Mouse (Mus musculus): ENCODE results near the gene Stx11.
"Not testable (repeated sequence)": the region's sequence is repeated elsewhere in the genome, so short reads cannot be mapped to it uniquely, and the experiment has no call there.

Stx11 gene

GRCm38 (mm10) chr10:12961546-12961945, 2.6 kb downstream of the Stx11 start:
- peak; percentile 45 for DNase-seq (ENCODE audit: low read depth, low spot score)

- DNase-seq (ENCODE audit: low read depth, low spot score): no peak
Measured at GRCm38 (mm10) chr10:12957271-12957670, 6.8 kb downstream of the Stx11 start.

GRCm38 (mm10) chr10:12955831-12956230, 8.3 kb downstream of the Stx11 start:
- no peak for DNase-seq (ENCODE audit: low read depth, low spot score)

GRCm38 (mm10) chr10:12951358-12951757, 12.7 kb downstream of the Stx11 start:
- DNase-seq (ENCODE audit: low read depth, low spot score): not testable (repeated sequence)

GRCm38 (mm10) chr10:12949299-12949698, 14.8 kb downstream of the Stx11 start:
- no peak for DNase-seq (ENCODE audit: low read depth, low spot score)

GRCm38 (mm10) chr10:12947606-12948005, 16.5 kb downstream of the Stx11 start:
- DNase-seq (ENCODE audit: low read depth, low spot score): no peak

GRCm38 (mm10) chr10:12941018-12941761, 22.9 kb downstream of the Stx11 start:
- DNase-seq (ENCODE audit: low read depth, low spot score): no peak

- no peak for DNase-seq (ENCODE audit: low read depth, low spot score)
Measured at GRCm38 (mm10) chr10:12938763-12939162, 25.3 kb downstream of the Stx11 start.

GRCm38 (mm10) chr10:12936079-12936478, 28.0 kb downstream of the Stx11 start:
- no peak for DNase-seq (ENCODE audit: low read depth, low spot score)

- DNase-seq (ENCODE audit: low read depth, low spot score): no peak
Measured at GRCm38 (mm10) chr10:12935575-12935974, 28.5 kb downstream of the Stx11 start.

- DNase-seq (ENCODE audit: low read depth, low spot score): no peak
Measured at GRCm38 (mm10) chr10:12931492-12932400, 32.4 kb downstream of the Stx11 start.

GRCm38 (mm10) chr10:12930351-12930905, 33.7 kb downstream of the Stx11 start:
- peak; percentile 15 for DNase-seq (ENCODE audit: low read depth, low spot score)

- DNase-seq (ENCODE audit: low read depth, low spot score): peak; percentile 22
Measured at GRCm38 (mm10) chr10:12929857-12930174, 34.3 kb downstream of the Stx11 start.

GRCm38 (mm10) chr10:12929149-12929856, 34.8 kb downstream of the Stx11 start:
- peak; percentile 60 for DNase-seq (ENCODE audit: low read depth, low spot score)

GRCm38 (mm10) chr10:12928193-12928592, 35.9 kb downstream of the Stx11 start:
- DNase-seq (ENCODE audit: low read depth, low spot score): no peak

- DNase-seq (ENCODE audit: low read depth, low spot score): peak; percentile 92
Measured at GRCm38 (mm10) chr10:12922574-12923353, 41.3 kb downstream of the Stx11 start.

- DNase-seq (ENCODE audit: low read depth, low spot score): no peak
Measured at GRCm38 (mm10) chr10:12922077-12922573, 42.0 kb downstream of the Stx11 start.

GRCm38 (mm10) chr10:12921551-12922040, 42.5 kb downstream of the Stx11 start:
- peak; percentile 75 for DNase-seq (ENCODE audit: low read depth, low spot score)

- DNase-seq (ENCODE audit: low read depth, low spot score): no peak
Measured at GRCm38 (mm10) chr10:12919287-12919686, 44.8 kb downstream of the Stx11 start.

- DNase-seq (ENCODE audit: low read depth, low spot score): no peak
Measured at GRCm38 (mm10) chr10:12917626-12918025, 46.5 kb downstream of the Stx11 start.

GRCm38 (mm10) chr10:12916376-12916775, 47.7 kb downstream of the Stx11 start:
- no peak for DNase-seq (ENCODE audit: low read depth, low spot score)

All from CD4-positive helper T cell, adult 2 months (primary cell).